Mouse (Mus musculus): ENCODE results near the gene Ahsg. TPM values are rescaled to one million over a fixed set of nuclear protein-coding genes. Genes with fewer than 3 reads are reported as not detected.
A peak's percentile ranks its signal among the peaks of the same experiment; 100 is the strongest.

Ahsg gene
- not detected for total RNA-seq (2021)
- long read RNA-seq, experiment 1: 0 reads
- long read RNA-seq, experiment 2: 0 reads

DNA sequence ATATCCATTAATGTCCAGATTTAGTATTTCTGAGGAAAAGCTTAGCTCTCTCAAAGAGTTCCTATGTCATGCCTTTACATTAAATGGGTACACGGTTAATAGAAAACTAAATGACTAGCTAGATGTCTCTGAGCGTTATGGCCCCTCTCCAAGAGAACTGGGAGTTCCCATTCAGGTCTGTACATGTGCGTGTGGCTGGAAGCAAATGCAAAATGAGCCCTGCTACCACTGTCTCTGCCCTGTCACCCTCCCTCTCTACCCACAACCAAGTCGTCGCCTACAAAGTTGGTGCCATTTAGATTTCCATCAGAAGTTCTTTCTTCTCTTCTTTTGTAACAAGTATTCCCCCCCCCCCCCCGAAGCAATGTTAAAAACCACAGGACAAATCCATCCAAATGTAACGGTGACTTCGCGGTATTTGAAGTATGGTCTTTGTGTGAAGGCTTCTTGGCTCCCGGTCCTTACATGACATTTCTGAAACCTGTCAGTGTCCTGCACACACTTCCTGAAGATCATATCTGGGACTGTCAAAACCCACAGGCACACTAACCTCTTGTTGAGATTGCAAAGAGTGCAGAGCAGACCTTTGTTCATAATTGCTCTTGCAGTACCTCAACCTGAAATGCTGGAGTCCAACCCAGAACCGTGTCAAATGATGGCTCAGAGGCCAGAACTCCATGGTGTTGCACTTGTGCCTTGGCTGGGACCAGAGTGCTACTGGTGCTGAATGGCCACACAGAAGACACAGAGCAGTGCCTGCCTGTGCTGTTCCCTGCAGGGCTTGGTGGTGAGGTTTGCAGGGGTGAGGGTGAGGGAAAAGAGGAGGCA is at the start of gene Ahsg:
Ahsg (plus strand) TSS at position 595 of the 828 bp plus-strand sequence.
- no peak for DNase-seq

DNA sequence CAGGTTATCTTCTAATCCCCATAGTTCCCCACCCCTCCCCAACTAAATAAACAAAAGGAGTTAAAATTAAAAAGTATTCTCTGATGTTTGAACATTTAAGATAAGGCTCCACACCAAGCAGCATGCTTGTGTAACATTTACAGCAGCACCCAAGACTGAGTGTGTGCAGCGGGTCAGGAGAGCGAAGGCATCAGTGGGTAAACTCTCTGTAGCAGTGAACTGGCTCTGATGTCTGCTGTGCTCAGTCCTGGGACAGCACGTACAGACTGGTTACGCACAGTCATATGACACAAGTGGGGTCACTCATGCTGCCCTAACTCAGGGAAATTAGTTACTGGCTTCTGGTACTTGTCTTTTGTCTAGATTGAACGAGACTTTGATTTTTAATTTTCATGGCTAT is 48.2 kb upstream of the Ahsg start:
- no peak for DNase-seq

DNA sequence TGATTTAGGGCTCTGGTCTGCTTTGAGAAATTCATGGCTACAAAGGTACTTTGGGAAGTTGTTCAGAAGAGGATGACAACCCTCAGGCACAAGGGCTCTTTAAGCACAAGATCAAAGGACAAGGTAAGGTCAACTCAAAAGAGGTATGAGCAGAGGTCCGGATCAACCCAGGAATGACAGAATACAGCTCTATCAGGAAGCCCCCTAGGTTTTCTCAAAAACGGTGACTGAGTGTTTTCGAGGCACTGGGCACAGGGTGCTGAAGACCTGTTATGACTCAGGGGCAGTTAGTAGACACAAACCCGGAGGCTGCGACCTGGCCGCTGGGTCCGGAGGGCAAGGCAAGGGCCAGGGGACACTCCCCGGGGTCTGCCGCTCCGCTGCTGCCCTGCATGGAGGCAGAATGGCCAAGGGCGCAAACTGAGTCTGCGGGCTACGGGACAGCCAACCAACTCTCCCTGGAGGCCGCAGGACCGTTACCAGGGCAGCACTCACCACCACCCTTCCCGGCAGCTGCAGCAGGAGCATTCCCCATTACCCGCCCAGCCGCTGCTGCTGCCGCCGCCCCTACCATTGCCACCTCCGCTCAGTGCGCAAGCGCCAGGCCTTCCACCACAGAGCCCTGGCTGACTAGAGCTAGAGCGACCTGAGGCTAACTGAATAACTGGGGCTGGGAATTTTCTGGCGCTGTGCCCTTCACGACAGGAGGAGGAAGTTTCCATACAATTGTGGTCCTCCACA is 46.8 kb upstream of the Ahsg start:
- DNase-seq: peak; percentile 58

DNA sequence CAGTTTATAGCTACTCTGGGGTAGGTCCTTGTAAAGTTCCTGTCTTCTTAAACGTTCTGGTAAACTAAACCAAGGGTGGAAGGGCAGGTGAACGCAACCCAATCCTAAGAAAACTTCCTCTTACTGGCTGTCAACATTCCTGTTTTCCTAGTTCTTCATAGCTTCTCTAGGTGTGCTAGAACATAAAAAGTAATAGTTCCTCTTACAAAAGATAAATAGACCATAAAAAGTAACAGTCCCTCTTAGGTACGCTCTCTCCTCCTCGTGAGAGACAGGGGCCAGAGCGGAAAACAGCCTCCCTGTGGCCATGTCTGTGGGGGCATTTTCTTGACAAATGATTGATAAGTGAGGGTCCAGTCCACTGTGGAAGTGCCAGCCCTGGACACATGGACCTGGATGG is 46.2 kb upstream of the Ahsg start:
- no peak for DNase-seq

DNA sequence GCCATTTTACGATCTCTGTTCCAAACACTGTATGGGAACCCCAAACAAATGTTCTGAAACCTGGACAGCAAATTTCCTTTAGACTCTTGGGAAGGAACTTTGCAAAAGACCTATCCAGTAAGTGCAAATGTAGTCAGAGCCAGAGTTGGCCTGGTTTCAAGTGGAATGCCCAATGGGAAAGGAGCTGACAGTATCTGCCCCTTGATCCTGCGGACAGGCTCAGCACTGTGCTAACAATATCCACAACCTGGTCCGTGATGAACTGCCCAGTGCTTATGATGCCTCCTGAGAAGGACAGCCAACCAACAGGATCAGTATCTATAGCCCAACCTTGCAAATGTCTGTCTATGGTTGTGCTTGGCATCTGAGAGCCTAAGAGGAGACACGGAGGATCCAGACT is 45.6 kb upstream of the Ahsg start:
- DNase-seq: no peak

DNA sequence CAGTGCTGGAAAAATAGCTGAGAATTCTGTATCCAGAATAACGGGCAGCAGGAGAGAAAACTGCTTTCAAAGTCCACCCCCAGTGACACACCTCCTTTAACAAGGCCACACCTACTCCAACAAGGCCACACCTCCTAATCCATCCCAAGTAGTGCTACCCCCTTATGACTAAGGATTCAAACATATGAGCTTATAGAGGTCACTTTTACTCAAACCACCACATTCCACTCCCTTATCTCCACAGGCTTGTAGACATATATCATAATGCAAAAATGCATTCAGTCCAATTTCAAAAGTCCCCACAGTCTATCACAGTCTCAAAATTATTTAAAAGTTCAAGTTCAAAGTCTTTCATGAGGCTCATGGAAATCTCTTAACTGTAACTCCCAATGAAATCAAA is 43.4 kb upstream of the Ahsg start:
- no peak for DNase-seq

DNA sequence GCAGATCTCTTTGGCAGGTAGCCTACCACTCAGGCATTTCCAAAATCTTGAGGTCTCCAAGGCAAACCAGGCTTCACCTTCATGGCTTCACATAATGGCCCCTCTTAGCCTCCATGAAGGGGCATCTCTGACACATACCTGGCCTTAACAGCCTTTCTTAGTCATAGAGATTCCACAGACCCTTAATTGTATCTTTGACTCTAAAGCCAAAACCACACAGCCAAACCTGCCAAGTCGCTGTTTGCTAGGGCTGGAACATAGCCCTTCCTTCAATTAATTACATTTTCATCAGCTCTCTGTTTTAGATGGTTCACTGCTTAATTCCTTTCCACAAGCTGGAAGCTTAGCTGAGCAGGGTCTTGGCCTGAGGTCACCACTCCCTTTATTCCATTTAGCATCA is 42.7 kb upstream of the Ahsg start:
- DNase-seq: no peak

DNA sequence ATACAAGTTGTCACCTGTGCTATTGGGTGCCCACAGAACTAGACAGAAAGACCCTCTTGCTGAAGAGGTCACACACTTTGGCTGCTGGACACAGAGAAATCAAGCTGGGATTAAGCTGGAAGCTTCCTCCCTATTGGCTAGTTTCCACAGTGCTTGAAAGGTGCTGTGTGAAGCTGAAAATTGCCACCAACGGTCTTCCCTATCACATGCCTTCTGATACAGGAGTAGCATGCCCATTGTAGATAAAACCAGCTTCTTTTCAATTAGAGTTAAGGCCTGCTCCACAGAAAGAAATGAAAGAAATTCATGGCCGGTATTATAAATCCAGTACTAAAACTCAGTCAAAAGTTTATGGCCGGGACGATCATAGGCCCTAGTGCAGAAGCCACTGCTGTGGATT is 38.4 kb upstream of the Ahsg start:
- DNase-seq: no peak

DNA sequence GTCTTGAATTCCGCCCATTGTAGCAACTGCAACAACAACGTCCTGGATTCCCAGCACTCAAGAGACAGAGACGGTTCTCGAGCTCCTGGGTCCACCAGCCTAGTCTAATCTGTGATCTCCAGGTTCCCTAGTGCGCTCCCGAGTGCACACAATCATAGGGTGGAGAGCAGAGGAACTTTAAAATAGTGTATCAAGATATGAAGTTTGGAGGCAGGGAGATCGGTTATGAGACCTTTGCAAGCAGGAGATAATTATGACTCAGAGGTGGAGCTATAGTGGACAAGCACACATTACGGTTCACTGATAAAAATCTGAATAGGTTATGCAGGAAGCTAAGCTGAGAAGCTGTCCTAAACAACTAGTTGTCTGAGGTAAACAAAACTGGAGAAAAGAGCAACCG is 34.3 kb upstream of the Ahsg start:
- DNase-seq: no peak

DNA sequence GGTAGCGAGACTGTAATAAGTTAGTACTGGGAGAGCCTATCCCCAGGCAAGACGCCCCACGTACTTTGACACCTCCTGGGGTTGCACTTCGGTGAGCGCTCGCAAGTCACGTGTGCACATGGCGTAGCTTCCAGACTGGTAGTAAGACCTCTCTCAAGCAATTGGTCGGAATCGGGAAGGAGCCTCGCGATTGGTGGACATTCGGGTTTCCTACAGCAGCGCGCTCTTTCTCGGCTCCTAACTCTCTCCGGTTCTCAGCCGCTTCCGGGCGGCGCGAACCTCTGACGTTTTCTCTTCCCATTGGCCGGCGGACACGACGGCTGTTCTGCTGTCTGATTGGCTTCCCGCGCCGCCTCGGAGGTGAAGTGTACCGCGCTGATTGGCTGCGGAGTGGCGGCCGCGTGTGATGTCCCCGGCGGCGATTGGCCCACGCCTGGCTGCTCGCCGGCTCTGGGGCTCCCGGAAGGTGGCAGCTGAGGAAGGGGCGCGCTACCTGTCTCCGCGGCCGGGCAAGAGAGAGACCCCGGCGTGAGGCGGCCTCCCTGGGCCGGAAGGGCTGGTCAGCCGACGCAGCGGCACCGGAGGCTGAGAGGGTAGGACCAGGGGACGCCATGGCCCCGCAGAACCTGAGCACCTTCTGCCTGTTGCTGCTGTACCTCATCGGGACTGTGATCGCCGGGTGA is 33.5 kb upstream of the Ahsg start, which contains the start of the genes Tbccd1 and Dnajb11:
Tbccd1 (minus strand) TSS at position 239 of the 683 bp plus-strand sequence.
Dnajb11 (plus strand) TSS at position 415 of the 683 bp plus-strand sequence.
- peak; percentile 99 for DNase-seq

DNA sequence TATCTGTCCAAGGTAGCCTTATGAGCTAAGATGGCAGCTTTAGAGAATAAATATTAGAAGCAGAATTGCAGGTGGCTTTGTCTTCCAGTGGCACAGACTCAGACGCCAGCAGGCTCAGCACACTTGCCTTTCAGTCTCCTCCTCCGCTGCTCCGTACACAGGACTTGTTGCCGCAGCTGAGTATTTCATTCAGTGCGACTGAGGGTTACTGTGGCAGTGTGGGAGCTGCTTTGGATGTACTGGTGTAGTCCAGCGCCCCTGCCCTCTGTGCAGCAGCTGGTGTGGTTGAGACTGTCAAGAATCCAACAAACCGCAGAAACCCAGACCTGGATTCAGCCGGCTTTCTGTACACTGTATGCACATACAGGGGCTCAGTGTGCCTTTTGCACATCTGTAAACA is 18.7 kb upstream of the Ahsg start:
- DNase-seq: no peak

DNA sequence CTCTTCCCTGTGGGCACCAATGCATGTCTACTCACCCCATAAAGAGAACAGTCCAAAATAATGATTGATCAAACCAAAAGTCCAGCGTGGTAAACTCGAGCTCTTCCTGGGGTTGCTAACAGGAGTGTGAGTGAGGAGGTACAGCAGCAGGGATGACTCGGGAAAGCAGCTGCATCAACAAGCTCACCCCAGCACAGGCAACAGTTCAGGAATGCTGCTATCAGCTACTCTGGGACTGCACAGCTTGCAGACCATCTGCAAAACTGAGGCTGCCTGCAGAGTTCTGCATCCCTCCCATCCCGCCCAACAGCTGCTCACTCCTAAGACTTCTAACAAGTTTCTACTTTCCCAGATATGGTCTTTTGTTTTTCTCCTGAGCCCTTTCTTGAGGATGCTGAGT is 17.7 kb upstream of the Ahsg start:
- DNase-seq: no peak

DNA sequence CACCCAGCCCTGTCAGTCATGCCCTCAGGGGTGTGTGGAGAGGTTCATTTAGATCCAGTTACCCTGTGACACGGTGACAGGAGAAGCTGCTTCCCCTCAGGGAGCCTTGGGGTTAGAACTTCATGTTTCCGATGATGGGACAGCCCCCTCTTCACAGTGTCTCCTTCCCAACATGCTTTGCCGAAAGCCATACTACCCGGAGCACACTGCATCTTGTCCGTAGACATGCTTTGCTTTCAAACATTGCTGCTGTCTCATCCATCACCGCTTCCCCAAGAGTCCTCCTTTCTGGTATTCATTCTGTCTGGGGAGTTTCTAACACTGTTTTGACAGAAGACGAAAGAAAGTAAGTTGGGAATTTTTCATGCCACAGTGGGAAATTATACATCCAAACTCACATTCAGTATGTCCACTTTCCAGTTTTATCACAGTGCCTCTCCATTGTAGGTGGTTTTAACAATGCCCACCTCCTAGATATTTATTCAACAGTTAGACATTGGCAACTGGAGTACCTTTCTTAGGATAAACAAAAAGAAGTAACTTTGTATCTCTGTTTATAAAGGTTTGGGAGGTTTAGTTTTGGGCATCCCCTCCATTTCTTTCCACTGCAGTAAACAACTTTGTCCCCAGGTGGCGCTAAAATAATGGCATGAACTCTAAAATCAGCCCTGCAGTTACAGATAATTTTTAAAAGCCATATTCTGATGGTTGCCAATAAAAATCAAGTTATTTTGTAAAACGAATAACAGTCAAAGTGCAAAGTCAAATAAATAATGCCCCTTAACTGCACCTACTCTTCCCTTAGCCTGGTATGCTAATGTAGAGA is 14.6 kb upstream of the Ahsg start:
- no peak for DNase-seq

DNA sequence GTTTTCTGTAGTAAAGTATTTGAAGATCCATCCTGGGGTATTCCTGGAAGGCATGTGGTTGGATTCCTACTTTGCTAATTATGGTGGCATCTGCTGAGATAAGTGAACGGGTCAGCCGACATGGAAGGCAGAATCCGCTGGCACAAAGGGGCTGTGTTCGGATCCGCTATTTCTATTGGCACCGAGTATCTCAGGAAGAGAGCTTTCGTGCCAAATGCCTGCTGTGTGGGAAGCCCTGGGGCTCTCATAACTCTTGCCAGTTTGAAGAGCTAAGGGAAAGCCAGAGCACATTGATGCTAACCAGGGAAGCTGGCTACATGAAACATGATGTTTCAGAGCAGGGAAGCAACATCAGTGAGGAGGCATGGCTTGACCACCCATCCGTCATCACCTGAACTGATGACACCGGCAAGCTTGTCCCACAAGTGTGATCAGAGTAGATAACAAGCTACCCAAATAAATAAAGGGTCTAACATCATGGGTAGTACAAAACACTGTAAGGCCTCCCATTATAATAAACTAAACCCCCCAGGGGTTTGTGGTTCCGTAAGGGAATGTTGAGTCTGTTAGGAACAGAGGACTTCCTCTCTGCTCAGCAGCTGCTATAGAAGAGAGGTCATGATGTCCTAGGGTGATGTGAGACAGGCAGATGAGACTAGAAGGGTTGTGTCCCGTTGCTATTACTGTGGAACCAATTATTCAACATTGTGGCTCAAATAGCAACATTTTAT is 13.3 kb upstream of the Ahsg start:
- no peak for DNase-seq

DNA sequence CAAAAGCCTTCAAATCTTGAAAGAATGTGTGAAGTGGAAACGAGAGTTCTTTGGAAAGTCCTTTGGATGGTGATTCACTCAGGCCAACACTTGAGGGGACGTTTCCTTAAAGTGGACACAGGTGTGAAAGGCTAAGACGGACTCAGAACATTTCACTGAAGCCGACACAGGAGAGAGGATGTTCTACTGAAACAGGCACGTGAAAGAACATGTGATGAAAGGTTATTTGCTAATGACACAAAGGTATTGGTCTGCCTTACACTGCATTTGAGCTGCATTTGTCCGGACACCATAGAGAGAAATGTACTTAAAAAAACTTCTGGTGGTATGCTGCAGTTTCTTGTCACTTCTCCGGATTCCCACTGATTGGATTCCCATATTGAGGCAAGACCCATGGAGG is 12.4 kb upstream of the Ahsg start:
- DNase-seq: no peak

DNA sequence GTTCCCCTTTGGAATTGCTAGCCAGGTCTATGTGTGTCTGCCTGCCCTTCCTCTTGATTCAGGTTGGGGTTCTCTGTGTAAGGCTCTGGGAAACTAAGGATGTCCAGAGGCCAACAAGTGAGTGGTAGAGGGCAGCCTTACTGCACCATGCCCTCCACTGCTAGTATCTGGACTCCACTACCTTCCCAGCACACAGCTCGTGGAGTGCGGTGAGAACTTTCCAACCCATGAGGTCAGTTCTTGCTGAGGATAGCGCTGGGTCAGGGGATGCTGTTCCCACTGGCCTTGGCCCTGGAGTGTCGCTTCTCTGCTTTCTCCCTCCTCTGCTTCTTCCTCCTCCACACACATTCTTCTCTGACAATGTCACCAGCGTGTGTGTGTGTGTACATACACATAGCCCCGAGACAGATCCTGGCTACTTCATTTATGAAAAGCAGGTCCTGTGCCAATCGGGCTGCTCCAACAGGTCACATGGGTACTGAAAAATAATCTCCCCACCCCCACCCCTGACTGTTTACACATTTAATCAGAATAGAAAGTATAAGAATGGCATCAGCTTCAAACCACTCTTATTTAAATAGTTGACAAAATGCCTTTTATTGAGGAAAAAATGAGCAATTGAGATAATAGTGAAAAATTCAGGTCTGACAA is 11.0 kb upstream of the Ahsg start:
- DNase-seq: no peak

DNA sequence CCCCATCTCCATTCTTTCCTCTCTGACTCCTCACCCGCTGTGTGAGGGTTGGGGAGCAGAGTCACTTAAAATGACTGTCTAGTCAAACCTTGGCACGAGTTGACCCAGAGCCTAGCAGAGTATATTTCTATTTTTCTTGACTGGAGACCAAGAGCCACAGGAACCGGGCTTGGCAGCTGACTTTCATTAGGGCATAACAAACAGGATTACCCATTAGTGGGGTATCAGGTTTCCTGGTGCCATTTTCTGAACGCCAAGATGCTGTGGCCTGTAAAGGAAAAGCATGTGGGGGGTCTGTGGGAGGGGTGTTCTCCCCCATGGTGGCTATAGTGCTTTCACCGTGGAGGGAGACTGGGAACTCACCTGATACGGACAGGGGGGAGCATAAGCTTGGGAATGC is 10.2 kb upstream of the Ahsg start:
- DNase-seq: no peak

DNA sequence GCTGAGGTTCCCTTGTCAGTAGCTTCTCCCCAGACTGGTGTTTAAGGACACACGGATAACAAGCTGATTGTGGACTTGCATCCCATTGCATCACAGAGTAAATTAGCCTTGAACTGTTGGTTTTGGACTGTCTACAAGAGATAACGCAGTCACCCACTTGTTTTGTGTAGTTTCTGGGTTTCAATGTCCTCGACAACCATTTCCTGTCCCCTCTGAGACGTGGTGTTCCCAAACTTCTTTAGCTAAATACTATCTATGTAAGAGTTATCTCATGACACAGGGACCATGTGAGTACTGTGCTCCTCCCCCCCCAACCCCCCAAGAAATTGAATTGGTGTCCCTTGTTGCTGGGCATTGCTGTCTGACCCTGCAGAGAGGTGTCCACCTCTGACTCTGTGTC is 9.6 kb upstream of the Ahsg start:
- no peak for DNase-seq

DNA sequence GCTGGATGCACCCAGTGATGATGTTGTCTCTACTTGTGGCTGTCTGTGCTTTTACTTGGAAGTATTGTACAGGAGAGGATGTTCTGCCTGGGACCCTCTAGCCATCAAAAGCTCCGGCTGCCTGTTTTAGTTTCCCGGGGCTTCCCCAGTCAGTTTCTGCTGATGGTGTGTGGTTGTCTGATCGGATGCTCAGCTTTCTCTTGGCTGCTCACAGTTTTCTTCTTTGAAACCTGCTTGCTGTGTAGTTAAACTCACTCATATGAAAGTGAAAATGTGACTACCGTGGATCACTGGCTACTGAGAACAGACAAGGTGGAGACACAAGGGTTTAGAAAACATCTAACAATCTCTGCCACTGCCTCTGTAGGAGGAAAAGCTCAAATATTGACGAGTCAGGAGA is 7.6 kb upstream of the Ahsg start:
- no peak for DNase-seq

DNA sequence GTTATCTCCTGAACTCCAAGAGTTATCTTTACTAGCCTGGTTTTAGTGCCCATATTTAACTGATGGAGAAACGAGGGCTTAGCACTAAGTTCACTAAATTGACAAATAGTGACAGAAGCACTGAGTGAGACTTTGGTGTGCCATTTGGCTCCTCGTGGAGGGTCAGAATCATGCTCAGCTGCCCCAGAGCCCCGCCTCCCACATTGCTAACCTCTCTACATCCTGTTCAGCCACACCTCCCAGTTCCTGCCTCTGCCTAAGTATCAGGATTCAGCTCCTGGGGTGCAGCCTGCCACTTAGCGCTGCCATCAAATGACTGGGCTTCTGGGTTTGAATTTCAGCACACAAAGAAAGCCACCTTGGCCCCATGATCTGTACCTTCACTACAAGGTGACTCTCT is 5.7 kb upstream of the Ahsg start:
- no peak for DNase-seq

DNA sequence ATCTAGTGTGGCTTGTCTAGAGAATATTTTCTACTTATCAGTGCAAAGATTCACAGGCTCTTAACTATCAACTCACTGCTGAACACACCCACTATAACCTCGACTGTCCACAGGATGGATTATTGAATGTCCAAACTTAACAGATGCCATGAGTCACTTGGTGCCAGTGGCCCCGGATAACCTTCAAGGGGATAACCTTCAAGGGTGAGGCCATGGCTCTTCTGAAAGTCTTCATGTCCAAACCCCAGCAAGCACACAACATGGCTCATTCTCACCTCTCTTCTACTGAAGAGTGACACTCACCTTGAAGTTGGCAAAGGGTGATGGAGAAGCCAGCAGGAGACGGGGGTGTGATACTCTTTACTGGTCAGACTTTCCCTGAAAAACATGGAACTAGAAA is 4.4 kb upstream of the Ahsg start:
- DNase-seq: no peak
